ENCODE assay signal across 14 mouse cellular contexts in the genomic region with DNA sequence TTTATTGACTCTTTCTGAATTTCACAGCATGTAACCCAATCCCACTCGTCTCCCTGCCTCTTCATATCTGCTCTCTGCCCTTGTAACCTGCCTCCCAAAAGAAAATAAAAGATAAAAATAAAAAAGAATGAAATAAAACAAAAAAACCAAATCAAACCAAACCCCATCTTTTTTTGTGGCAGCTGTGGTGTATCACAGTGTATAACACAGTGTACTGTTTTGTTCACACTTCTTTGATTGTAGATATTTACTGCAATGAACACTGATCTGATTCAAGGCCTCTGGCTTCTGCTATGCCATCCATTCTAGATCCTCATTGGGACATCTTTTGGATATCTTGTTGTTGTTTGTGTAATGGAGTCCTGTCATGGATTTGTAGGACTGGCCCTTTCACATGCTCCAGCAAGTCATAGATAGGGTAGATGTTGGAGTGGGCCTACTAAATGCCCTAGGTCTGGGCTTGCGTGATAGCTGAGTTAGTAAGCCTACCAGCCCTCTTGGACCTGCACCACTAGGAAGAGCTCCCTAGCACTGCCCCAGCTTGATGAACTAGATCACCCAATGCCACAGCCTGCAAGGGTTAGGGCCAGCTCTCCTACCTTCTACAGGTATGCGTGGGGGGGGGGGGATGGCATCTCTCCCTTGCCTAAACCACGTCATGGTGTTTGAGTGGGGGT.
DNase-seq lines count a peak whose midpoint lies in the region; ATAC-seq lines count a peak whose summit lies in the region.
"Had no signal": no experiment of that assay in that cellular context is flagged by ENCODE, and none has a peak within 500 bp of the region (broad histone marks: within the 10 kb centered on the region; RNA-seq: fewer than 3 reads in every experiment).

No protein-coding gene starts in this region.

- no peak for DNase-seq in heart, adult 11 months
- no peak for DNase-seq in liver
- no peak for DNase-seq in intestine, embryonic 14.5 days (ENCODE audit: low spot score)
- DNase-seq in thymus, postnatal 25 days: no peak
- DNase-seq: adrenal gland, postnatal 36 days; B cell, adult 2 months; cerebellum, adult 9-11 months; gastrocnemius, postnatal 14 days; right cerebral cortex, postnatal 25 days had no signal

- H3K4me3 ChIP-seq in heart, embryonic 12.5 days: no peak overlapping the region
- no peak overlapping the region for H3K4me3 ChIP-seq in liver, embryonic 12.5 days
- no peak overlapping the region for H3K4me3 ChIP-seq in intestine, embryonic 14.5 days (ENCODE audit: low read depth, low read length)
- H3K4me3 ChIP-seq in stomach, embryonic 15.5 days (replicated peaks): no peak overlapping the region
- H3K4me3 ChIP-seq: midbrain, embryonic 10.5 days; neural tube, embryonic 13.5 days had no signal

- no peak for ATAC-seq in heart, embryonic 12.5 days (ENCODE audit: insufficient number of reproducible peaks, low FRiP score)
- 0 out of 2 replicates have a peak, but pooled peaks have one; percentile 27 for ATAC-seq in liver, embryonic 12.5 days
- ATAC-seq in intestine, embryonic 14.5 days (replicated peaks; ENCODE audit: low FRiP score, low TSS enrichment, low read depth): no peak
- ATAC-seq in stomach, embryonic 15.5 days (ENCODE audit: insufficient read depth, low FRiP score, low read depth): no peak

- H3K4me2 ChIP-seq in heart, embryonic 12.5 days: no peak overlapping the region
- H3K4me2 ChIP-seq in liver, embryonic 12.5 days: no peak overlapping the region
- H3K4me2 ChIP-seq in intestine, embryonic 14.5 days (ENCODE audit: low read length): 0 out of 2 replicates have a peak overlapping the region, but pooled peaks have one; percentile 18
- H3K4me2 ChIP-seq in stomach, embryonic 15.5 days: no peak overlapping the region
- H3K4me2 ChIP-seq: neural tube, embryonic 13.5 days had no signal

- no peaks in the 10 kb centered on the region for H3K27me3 ChIP-seq in heart, embryonic 12.5 days (replicated peaks)
- no peaks in the 10 kb centered on the region for H3K27me3 ChIP-seq in liver, embryonic 12.5 days (replicated peaks)
- no peaks in the 10 kb centered on the region for H3K27me3 ChIP-seq in intestine, embryonic 14.5 days (replicated peaks; ENCODE audit: control insufficient read depth, insufficient read depth, low read length)
- no peaks in the 10 kb centered on the region for H3K27me3 ChIP-seq in stomach, embryonic 15.5 days (replicated peaks)
- H3K27me3 ChIP-seq: neural tube, embryonic 13.5 days had no signal

- no peaks in the 10 kb centered on the region for H3K9me3 ChIP-seq in heart, embryonic 12.5 days (replicated peaks)
- no peaks in the 10 kb centered on the region for H3K9me3 ChIP-seq in liver, embryonic 12.5 days (replicated peaks)
- no peaks in the 10 kb centered on the region for H3K9me3 ChIP-seq in intestine, embryonic 14.5 days (ENCODE audit: control insufficient read depth, low read length)
- no peaks in the 10 kb centered on the region for H3K9me3 ChIP-seq in stomach, embryonic 15.5 days
- H3K9me3 ChIP-seq: midbrain, embryonic 10.5 days; neural tube, embryonic 13.5 days had no signal

- no peaks in the 10 kb centered on the region for H3K36me3 ChIP-seq in heart, embryonic 12.5 days
- H3K36me3 ChIP-seq in liver, embryonic 12.5 days: no peaks in the 10 kb centered on the region
- H3K36me3 ChIP-seq in intestine, embryonic 14.5 days (ENCODE audit: control insufficient read depth, insufficient read depth, low read length): no peaks in the 10 kb centered on the region
- H3K36me3 ChIP-seq in stomach, embryonic 15.5 days: no peaks in the 10 kb centered on the region
- H3K36me3 ChIP-seq: midbrain, embryonic 10.5 days; neural tube, embryonic 13.5 days had no signal

- 0 out of 2 replicates have a peak overlapping the region, but pooled peaks have one; percentile 30 for H3K9ac ChIP-seq in heart, embryonic 12.5 days
- H3K9ac ChIP-seq in liver, embryonic 12.5 days: no peak overlapping the region
- H3K9ac ChIP-seq in intestine, embryonic 14.5 days (ENCODE audit: low read length): no peak overlapping the region
- no peak overlapping the region for H3K9ac ChIP-seq in stomach, embryonic 15.5 days
- H3K9ac ChIP-seq: neural tube, embryonic 13.5 days had no signal

- 69% methylated on average over 4 of the region's 4 CpGs for WGBS in heart, embryonic 12.5 days
- WGBS in liver, embryonic 12.5 days (ENCODE audit: insufficient replicate concordance): 76% methylated on average over 4 of the region's 4 CpGs
- WGBS in intestine, embryonic 14.5 days: 76% methylated on average over 4 of the region's 4 CpGs
- WGBS in stomach, embryonic 15.5 days: 70% methylated on average over 4 of the region's 4 CpGs

- 0 out of 2 replicates have a peak overlapping the region, but pooled peaks have one; percentile 38 for H3K27ac ChIP-seq in heart, embryonic 12.5 days (ENCODE audit: poor library complexity, severe bottlenecking)
- no peak overlapping the region for H3K27ac ChIP-seq in liver, embryonic 12.5 days
- H3K27ac ChIP-seq in intestine, embryonic 14.5 days (ENCODE audit: low read depth): peak overlapping the region; percentile 35; the same call in 1 of the 2 replicates
- H3K27ac ChIP-seq in stomach, embryonic 15.5 days: peak overlapping the region; percentile 40; the same call in 1 of the 2 replicates
- H3K27ac ChIP-seq: midbrain, embryonic 10.5 days had no signal

- peaks cover 11% of the 10 kb centered on the region; the same call in 1 of the 2 replicates for H3K4me1 ChIP-seq in heart, embryonic 12.5 days (replicated peaks)
- H3K4me1 ChIP-seq in liver, embryonic 12.5 days: peaks cover 5% of the 10 kb centered on the region; the same call in 1 of the 2 replicates
- peaks cover 11% of the 10 kb centered on the region; the same call in 1 of the 2 replicates for H3K4me1 ChIP-seq in intestine, embryonic 14.5 days (replicated peaks; ENCODE audit: control insufficient read depth, insufficient read depth, low read length)
- no peaks in the 10 kb centered on the region for H3K4me1 ChIP-seq in stomach, embryonic 15.5 days
- H3K4me1 ChIP-seq: midbrain, embryonic 10.5 days had no signal
